Mouse (Mus musculus) CD8-positive naive resting alpha-beta T cell, adult 57 days (primary cell): Measurements from ENCODE around the gene Slc43a2. TPM values are rescaled to one million over a fixed set of nuclear protein-coding genes. Genes with fewer than 3 reads are reported as not detected.

Experiments used
- total RNA-seq: library from RNA; stranded (reverse); gene quantifications from one replicate; pipeline ENCODE4 v1.2.4, GENCODE M21; 2023

Gene Slc43a2
- total RNA-seq = 98.9 TPM

DNA sequence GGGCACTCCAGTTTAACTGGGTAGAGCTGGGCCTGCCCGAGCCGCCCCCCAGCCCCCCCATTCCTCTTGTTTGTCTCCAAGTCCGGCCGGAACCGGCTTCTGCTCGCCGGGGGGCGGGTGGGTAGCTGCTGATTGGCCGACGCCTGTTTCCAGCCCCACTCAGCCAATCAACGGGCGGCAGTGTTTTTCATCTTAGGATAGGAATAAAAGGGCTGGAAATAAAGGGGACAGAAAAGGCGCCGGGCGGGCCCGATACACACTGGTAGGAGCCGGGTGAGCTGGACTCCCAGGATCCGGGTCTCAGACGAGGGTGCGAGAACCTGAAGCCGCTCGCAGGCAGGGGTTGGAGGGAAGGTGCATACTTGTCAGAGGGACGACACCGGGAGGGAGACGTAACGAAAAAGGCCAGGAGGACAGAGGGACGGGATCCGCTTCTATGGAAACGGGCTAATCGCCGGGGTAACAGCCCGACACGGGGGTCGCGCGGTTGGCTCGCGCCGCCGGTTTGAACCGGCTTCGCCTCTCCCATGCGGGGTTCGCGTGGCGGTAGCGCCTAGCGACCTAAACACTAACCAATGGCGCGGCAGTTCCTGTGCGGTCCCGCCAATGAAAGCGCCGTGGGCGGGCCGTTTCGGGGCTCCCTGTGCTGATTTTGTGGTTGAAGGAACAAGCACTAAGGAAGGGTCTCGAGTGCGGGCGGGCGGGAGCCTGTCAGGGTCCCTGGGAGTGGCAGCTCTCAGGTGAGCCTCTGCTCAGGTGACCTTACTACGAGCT, at the start of gene Slc43a2:
Gene Slc43a2, plus strand, starts transcription at position 226 of the 774 bp plus-strand sequence.

DNA sequence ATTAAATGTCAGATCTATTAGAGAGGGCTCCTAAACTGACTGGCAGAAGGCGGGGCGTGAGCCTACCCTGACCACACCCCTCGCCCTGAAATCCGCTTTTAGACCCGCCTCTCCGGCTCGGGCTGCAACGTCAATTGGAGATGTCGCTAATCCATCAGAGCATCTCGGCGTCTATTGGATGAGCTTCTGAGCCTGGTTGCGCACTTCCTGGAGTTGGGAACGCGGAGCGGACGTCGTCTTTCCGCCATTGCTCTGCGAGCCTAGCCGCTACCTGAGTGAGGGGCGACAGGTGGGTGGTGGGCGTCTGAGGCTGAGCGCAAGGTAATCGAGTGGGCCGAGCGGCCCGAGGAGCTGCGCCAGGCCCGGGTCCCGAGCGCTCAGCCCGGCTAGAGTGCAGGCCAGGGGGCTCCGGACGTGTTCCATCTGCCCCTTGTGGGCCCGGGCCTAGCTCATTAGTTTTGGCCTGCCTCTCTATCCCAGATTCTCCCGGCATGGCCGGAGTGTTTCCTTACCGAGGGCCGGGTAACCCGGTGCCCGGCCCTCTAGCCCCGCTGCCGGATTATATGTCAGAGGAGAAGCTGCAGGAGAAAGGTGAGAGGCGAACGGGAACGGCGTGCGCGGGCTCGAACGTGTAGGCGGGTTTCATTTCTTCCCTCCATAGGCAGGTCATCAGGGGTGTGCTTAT, 44.8 kb upstream of the Slc43a2 start, which contains the start of gene Prpf8:
Gene Prpf8, plus strand, starts transcription at position 216 of the 685 bp plus-strand sequence.

DNA sequence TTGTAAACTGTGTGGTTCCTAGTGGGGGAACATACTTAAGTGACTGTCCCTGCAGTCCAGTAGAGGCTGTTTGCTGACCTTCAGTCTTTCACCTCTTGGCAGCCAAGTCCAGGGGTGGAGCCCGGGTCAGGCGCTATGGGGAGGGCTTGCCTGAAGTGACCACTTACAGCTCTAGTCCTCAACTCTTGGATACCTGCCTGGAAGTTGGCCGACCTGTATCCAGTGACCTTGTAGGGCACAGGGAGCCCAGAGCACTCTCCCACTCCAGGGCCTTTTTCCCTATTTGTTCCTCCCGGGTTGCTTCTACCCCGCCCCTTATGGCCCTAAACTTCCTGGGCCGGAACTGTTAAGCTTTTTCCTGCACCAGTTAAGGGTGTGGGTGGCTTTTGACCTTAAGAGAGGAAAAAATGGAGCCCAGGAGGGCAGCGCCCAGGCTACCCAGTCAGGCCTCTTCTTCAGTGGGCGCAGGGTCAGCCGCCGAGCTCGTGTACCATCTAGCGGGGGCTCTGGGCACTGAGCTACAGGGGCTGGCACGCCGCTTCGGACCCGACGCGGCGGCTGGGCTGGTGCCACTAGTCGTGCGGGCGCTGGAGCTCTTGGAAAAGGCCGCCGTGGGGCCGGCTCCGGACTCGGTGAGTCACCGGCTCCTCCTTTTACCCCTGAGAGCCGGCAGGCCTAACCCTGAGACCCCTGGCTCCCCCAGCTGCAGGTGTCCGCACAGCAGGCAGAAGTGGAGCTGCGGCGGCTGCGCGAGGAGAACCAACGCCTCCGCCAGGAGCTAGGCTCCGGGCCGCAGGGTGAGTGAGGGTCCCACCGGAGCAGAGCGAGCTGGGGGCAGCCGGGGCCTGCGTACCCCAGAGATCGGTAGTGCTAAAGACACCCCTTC, 21.5 kb upstream of the Slc43a2 start, which contains the start of gene Rilp:
Gene Rilp, plus strand, starts transcription at position 354 of the 886 bp plus-strand sequence.

DNA sequence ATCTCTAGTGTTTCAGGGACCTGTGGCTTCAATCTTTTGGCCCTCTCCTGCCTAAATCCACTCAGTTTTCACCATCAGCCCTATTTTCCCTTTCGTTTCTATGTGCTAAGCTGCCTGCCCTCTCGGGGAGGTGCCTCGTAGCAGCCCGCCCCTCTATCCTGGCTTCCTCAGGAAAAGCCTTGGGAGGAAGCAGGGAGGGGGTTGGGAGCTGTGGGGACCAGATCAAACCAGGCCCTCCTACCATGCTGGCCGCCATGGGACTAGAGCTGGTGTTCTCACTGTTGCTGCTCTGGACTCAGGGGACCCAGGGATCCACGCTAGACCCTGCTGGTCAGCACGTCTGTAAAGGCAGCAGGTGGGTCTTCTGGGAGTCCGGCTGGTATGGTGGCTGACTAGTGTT, 18.2 kb upstream of the Slc43a2 start, which contains the start of gene Scarf1:
Gene Scarf1, plus strand, starts transcription at position 205 of the 400 bp plus-strand sequence.

DNA sequence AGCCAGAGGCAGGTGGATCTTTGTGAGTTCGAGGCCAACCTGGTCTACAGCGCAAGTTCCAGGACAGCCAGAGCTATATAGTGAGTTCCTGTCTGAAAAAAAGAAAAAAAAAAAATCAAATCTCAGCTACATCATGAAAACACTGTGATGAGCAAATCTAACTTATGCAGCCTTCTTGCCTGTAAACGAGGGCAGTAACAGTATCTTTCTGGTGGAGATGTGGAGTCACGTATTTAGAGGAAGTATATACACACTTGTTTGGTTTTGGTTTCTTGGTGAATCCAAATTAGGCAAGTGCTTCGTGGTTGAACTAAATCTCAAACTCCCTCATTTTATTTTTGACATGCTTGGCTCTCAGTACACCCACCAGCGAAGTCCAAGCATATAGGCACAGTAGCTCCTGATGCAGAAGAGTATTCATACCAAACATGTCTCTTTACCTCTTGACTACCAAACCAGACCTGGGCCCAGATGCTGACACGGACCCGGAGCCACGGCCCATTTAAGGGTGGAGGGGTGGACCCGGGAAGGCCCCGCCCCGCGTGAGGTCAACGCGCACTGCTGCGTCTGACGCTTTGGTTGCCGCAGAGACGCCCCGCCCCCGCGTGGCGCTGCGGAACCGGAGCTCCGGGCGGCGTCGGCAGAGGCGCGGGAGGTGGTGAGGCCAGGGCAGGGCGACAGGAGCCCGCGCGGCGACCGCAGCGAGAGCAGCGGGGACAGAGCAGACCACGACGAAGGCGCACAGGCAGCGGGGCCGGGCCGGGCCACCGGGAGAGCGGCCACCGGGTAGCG, 56.2 kb downstream of the Slc43a2 start, which contains the start of gene Pitpna:
Gene Pitpna, plus strand, starts transcription at position 605 of the 792 bp plus-strand sequence.

Other genes starting within 250 kb of the Slc43a2 start
- gene Rpa1, start 183.4 kb upstream of the Slc43a2 start, total RNA-seq = 147 TPM
- gene Smyd4, start 183.3 kb upstream of the Slc43a2 start, total RNA-seq = 16.1 TPM
- 0.55 TPM for gene Serpinf1, start 109.0 kb upstream of the Slc43a2 start, total RNA-seq
- 0.46 TPM for gene Serpinf2, start 92.1 kb upstream of the Slc43a2 start, total RNA-seq
- 25.1 TPM for gene Wdr81, start 77.0 kb upstream of the Slc43a2 start, total RNA-seq
- gene Tlcd2, start 70.0 kb upstream of the Slc43a2 start, total RNA-seq = 1.0 TPM
- 197 TPM for gene Prpf8, start 44.9 kb upstream of the Slc43a2 start, total RNA-seq
- gene Rilp, start 21.6 kb upstream of the Slc43a2 start, total RNA-seq = 0.58 TPM
- gene Scarf1, start 18.2 kb upstream of the Slc43a2 start, total RNA-seq = not detected
- 170 TPM for gene Pitpna, start 56.4 kb downstream of the Slc43a2 start, total RNA-seq
- gene Inpp5k, start 99.3 kb downstream of the Slc43a2 start, total RNA-seq = 98.2 TPM
- 29.1 TPM for gene Myo1c, start 118.8 kb downstream of the Slc43a2 start, total RNA-seq
- gene Crk, start 147.6 kb downstream of the Slc43a2 start, total RNA-seq = 54.4 TPM
- gene Ywhae, start 201.2 kb downstream of the Slc43a2 start, total RNA-seq = 159 TPM